Mouse (Mus musculus) heart, embryonic 16.5 days (tissue): ENCODE data around the gene Tiprl. TPM values are rescaled to one million over a fixed set of nuclear protein-coding genes. Genes with fewer than 3 reads are reported as not detected.

ENCODE experiments used
- ATAC-seq: fragments of 200-750 bp; cut with Nextera tagmentation; replicated peaks from 2 replicates; pipeline ENCODE4 v1.8.0; 2017; ENCODE audit warnings: moderate number of reproducible peaks; ENCODE audit not compliant: insufficient read depth, low FRiP score; ENCODE audit errors: extremely low read depth
- H3K27ac ChIP-seq: fragments of 300-500 bp; sonication (generic); 2 replicates; pipeline ENCODE4 v1.5.1; 2014; ENCODE audit warnings: mild to moderate bottlenecking, low read length, control low read depth, moderate library complexity
- H3K27me3 ChIP-seq: fragments of 300-500 bp; sonication (generic); 2 replicates; pipeline ENCODE4 v1.6.1; 2014; ENCODE audit warnings: low read length, mixed read lengths; ENCODE audit not compliant: control insufficient read depth, insufficient read depth
- H3K36me3 ChIP-seq: fragments of 300-500 bp; sonication (generic); 2 replicates; pipeline ENCODE4 v1.6.1; 2014; ENCODE audit not compliant: control insufficient read depth, insufficient read depth
- H3K4me1 ChIP-seq: fragments of 300-500 bp; sonication (generic); 2 replicates; pipeline ENCODE4 v1.6.1; 2014; ENCODE audit warnings: low read length, mixed read lengths; ENCODE audit not compliant: control insufficient read depth, insufficient read depth
- H3K4me2 ChIP-seq: fragments of 300-500 bp; sonication (generic); 2 replicates; pipeline ENCODE4 v1.6.1; 2014; ENCODE audit warnings: low read depth, mild to moderate bottlenecking, control low read depth, low read length
- H3K4me3 ChIP-seq: fragments of 300-500 bp; sonication (generic); 2 replicates; pipeline ENCODE4 v1.5.1; 2014; ENCODE audit warnings: mild to moderate bottlenecking, control low read depth, low read length
- H3K9ac ChIP-seq: fragments of 300-500 bp; sonication (generic); 2 replicates; pipeline ENCODE4 v1.6.1; 2014; ENCODE audit warnings: low read length, control low read depth
- H3K9me3 ChIP-seq: fragments of 300-500 bp; sonication (generic); replicated peaks from 2 replicates; pipeline ENCODE4 v1.6.1; 2016; ENCODE audit warnings: low read length; ENCODE audit not compliant: control insufficient read depth
- WGBS: fragments of 180-500 bp; shearing (Covaris S2); extraction: QIAGEN DNeasy Blood & Tissue Kit; methylation state at CpG from one replicate; pipeline ENCODE4 v1.1.7; 2014; 5-methylcytosine and 5-hydroxymethylcytosine counted together
- polyA plus RNA-seq: library from polyadenylated mRNA; unstranded; fragments of >200 nt; fragmentation: Nextera tagmentation; extraction: Ambion mirVana; gene quantifications from 2 replicates; pipeline ENCODE4 v1.2.1, GENCODE M21; 2015

Tiprl gene
- polyA plus RNA-seq, 1 experiment from 2014 or later: 93.4 TPM

DNA sequence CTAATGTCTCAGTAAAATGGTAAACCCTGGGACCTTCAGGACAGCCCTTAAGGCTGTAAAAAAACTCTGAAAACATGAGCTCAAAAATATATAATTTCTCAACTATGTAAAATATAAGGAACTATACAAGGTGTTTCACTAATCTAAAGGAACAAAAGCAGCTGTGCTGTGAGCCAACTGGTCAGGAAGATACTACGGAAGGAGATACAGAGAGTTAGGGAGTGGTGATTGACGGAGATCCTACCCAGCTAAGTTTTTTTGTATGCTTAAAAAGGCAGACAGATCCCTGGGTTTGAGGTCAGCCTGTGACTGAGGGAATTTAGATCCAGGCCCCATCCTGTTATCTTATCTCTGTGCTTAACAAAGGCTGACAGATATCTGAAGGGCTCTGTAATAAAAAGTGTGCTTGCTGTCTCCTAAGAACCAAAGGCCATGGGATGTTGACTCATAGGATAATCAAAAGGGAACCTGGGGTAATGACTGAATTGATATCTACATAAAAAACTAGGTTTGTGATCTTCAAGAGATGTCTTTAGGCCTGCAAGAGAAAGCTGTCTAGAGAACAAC, 19.7 kb downstream of the Tiprl start:
- Histone ChIP-seq H3K27me3 (no peaks in the 10 kb centered on the region), H3K4me3 (no peak overlapping the region), H3K4me2 (no peak overlapping the region), H3K36me3 (peaks cover 37% of the 10 kb centered on the region), H3K27ac (no peak overlapping the region), H3K4me1 (no peaks in the 10 kb centered on the region), H3K9ac (no peak overlapping the region), H3K9me3 (no peaks in the 10 kb centered on the region)
- ATAC-seq: no peak
- WGBS: 57% methylated on average over 2 of the region's 2 CpGs

- Histone ChIP-seq H3K36me3 (peaks cover 28% of the 10 kb centered on the region), H3K27ac (no peak overlapping the region), H3K9ac (no peak overlapping the region), H3K4me2 (no peak overlapping the region), H3K4me3 (no peak overlapping the region), H3K4me1 (no peaks in the 10 kb centered on the region), H3K9me3 (no peaks in the 10 kb centered on the region), H3K27me3 (no peaks in the 10 kb centered on the region)
- ATAC-seq: no peak
- 60% methylated on average over 7 of the region's 7 CpGs for WGBS
Measured at GRCm38 (mm10) chr1:165215831-165216230, 21.0 kb downstream of the Tiprl start.

- Histone ChIP-seq H3K4me3 (no peak overlapping the region), H3K36me3 (no peaks in the 10 kb centered on the region), H3K4me2 (no peak overlapping the region), H3K4me1 (no peaks in the 10 kb centered on the region), H3K27me3 (no peaks in the 10 kb centered on the region), H3K27ac (no peak overlapping the region), H3K9me3 (no peaks in the 10 kb centered on the region), H3K9ac (no peak overlapping the region)
- 8% methylated on average over 2 of the region's 2 CpGs for WGBS
- no peak for ATAC-seq
Measured at GRCm38 (mm10) chr1:165205591-165205990, 31.2 kb downstream of the Tiprl start.

GRCm38 (mm10) chr1:165203488-165204035, 33.2 kb downstream of the Tiprl start:
- H3K9ac ChIP-seq: no peak overlapping the region
- H3K27me3 ChIP-seq: no peaks in the 10 kb centered on the region
- no peaks in the 10 kb centered on the region for H3K36me3 ChIP-seq
- no peak overlapping the region for H3K27ac ChIP-seq
- H3K4me1 ChIP-seq: no peaks in the 10 kb centered on the region
- H3K9me3 ChIP-seq: no peaks in the 10 kb centered on the region
- 28% methylated on average over 2 of the region's 2 CpGs for WGBS
- H3K4me3 ChIP-seq: no peak overlapping the region
- ATAC-seq: no peak
- H3K4me2 ChIP-seq: no peak overlapping the region

DNA sequence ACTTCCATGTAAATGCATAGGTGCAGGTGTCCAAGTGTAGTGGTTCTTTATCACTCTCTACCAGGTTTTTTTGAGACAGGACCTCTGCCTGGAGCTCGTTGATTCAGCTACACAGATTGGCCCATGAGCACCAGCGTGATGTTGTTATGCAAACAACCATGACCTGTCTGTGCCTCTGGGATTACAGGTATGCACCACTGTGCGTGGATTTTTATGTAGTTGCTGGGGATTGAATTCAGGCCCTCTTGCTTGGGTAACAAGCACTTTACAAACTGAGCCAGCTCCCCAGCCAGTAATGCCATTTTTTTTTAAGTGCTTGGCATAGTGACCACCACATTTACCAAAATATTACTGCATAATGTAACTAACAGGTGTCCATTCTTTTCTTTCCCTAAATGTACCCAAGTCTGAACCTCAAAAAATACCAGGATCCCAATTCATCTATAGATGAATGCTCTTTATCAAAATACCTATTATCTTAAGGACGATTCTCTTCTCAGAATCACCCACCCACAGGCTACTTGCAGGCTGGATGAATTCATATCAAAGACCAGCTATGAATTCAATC, 35.3 kb downstream of the Tiprl start:
- H3K27ac ChIP-seq: no peak overlapping the region
- 0 out of 2 replicates have a peak, but pooled peaks cover 3% of the 10 kb centered on the region for H3K4me1 ChIP-seq
- no peak overlapping the region for H3K4me3 ChIP-seq
- no peak overlapping the region for H3K4me2 ChIP-seq
- WGBS: 70% methylated on average over 4 of the region's 4 CpGs
- ATAC-seq: no peak
- no peak overlapping the region for H3K9ac ChIP-seq
- H3K9me3 ChIP-seq: no peaks in the 10 kb centered on the region
- H3K27me3 ChIP-seq: no peaks in the 10 kb centered on the region
- no peaks in the 10 kb centered on the region for H3K36me3 ChIP-seq

GRCm38 (mm10) chr1:165200748-165201147, 36.0 kb downstream of the Tiprl start:
- 0 out of 2 replicates have a peak, but pooled peaks cover 3% of the 10 kb centered on the region for H3K4me1 ChIP-seq
- H3K9ac ChIP-seq: no peak overlapping the region
- H3K36me3 ChIP-seq: no peaks in the 10 kb centered on the region
- 78% methylated on average over 8 of the region's 8 CpGs for WGBS
- no peak for ATAC-seq
- H3K4me2 ChIP-seq: no peak overlapping the region
- no peaks in the 10 kb centered on the region for H3K9me3 ChIP-seq
- no peaks in the 10 kb centered on the region for H3K27me3 ChIP-seq
- H3K27ac ChIP-seq: no peak overlapping the region
- no peak overlapping the region for H3K4me3 ChIP-seq

GRCm38 (mm10) chr1:165199639-165200038, 37.2 kb downstream of the Tiprl start:
- H3K4me1 ChIP-seq: peaks cover 6% of the 10 kb centered on the region; the same call in 1 of the 2 replicates
- ATAC-seq: no peak
- H3K4me3 ChIP-seq: no peak overlapping the region
- no peaks in the 10 kb centered on the region for H3K9me3 ChIP-seq
- H3K4me2 ChIP-seq: no peak overlapping the region
- no peaks in the 10 kb centered on the region for H3K36me3 ChIP-seq
- H3K27me3 ChIP-seq: no peaks in the 10 kb centered on the region
- no peak overlapping the region for H3K27ac ChIP-seq
- no peak overlapping the region for H3K9ac ChIP-seq
- 66% methylated on average over 3 of the region's 3 CpGs for whole genome bisulfite sequencing

DNA sequence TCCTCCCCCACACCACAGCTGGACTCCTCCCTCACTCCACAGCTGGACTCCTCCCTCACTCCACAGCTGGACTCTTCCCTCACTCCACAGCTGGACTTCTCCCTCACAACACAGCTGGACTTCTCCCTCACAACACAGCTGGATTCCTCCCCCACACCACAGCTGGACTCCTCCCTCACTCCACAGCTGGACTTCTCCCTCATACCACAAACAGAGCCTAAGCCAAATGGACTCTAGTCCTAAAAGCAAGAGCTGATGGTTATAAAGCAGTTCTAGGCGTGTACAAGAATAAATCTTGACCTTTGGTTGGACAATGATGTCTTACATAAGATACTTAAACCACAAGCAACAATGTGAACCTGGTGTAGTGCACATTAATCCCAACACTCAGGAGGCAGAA, 37.8 kb downstream of the Tiprl start:
- Histone ChIP-seq H3K27me3 (no peaks in the 10 kb centered on the region), H3K4me1 (peaks cover 7% of the 10 kb centered on the region; the same call in 1 of the 2 replicates), H3K27ac (no peak overlapping the region), H3K4me3 (no peak overlapping the region), H3K9me3 (no peaks in the 10 kb centered on the region), H3K4me2 (no peak overlapping the region), H3K36me3 (no peaks in the 10 kb centered on the region), H3K9ac (no peak overlapping the region)
- no peak for ATAC-seq
- 70% methylated on average over 1 of the region's 1 CpGs for WGBS

- Histone ChIP-seq H3K9me3 (no peaks in the 10 kb centered on the region), H3K27me3 (no peaks in the 10 kb centered on the region), H3K27ac (peak overlapping the region; percentile 51; the same call in 1 of the 2 replicates), H3K9ac (no peak overlapping the region), H3K4me1 (peaks cover 12% of the 10 kb centered on the region), H3K4me2 (no peak overlapping the region), H3K4me3 (no peak overlapping the region), H3K36me3 (no peaks in the 10 kb centered on the region)
- WGBS: 42% methylated on average over 3 of the region's 3 CpGs
- ATAC-seq: no peak
Measured at GRCm38 (mm10) chr1:165197875-165198274, 38.9 kb downstream of the Tiprl start.
